Mouse (Mus musculus): ENCODE measurements around the gene S100a5.

GRCm38 (mm10) chr3:90629298-90629697 is 21.0 kb downstream of the S100a5 start:
- no peak for TF ChIP-seq CTCF (IDR thresholded peaks at IDR 0.05; ENCODE audit: low read depth, low read length)
- no peak for TF ChIP-seq TAL1 (conservative IDR thresholded peaks at IDR 0.05; ENCODE audit: low read depth, low read length)
- no peak for TF ChIP-seq GATA1 (IDR thresholded peaks at IDR 0.05; ENCODE audit: borderline replicate concordance, low read length)

Measured in G1E (cell line).